Mouse (Mus musculus) MEL (cell line): Measurements from ENCODE around the gene Tspan2.

ENCODE experiments used
- CTCF ChIP-seq, 3 experiments: IDR thresholded peaks in 2 of 3; conservative IDR thresholded peaks in 1 of 3; 2 replicates each; pipeline ENCODE4 v1.5.1; 2011 to 2012; ENCODE audit warnings: low read length in 3 of 3, low read depth in 2 of 3, mild to moderate bottlenecking in 2 of 3, improper control_type of control experiment in 1 of 3, inconsistent platforms in 1 of 3, mixed read lengths in 1 of 3, moderate library complexity in 1 of 3; ENCODE audit not compliant: control insufficient read depth in 1 of 3, insufficient read depth in 1 of 3, poor library complexity in 1 of 3, severe bottlenecking in 1 of 3
- HCFC1 ChIP-seq: IDR thresholded peaks from 2 replicates; pipeline ENCODE4 v1.6.1; 2012; ENCODE audit warnings: low read depth, mild to moderate bottlenecking, inconsistent platforms, low read length, improper control_type of control experiment, moderate library complexity
- SIN3A ChIP-seq: IDR thresholded peaks from 2 replicates; pipeline ENCODE4 v1.6.1; 2012; ENCODE audit warnings: low read length, improper control_type of control experiment, inconsistent platforms
- TBP ChIP-seq: IDR thresholded peaks from 2 replicates; pipeline ENCODE4 v1.8.0; 2011; ENCODE audit warnings: low read depth, low read length, improper control_type of control experiment

DNA sequence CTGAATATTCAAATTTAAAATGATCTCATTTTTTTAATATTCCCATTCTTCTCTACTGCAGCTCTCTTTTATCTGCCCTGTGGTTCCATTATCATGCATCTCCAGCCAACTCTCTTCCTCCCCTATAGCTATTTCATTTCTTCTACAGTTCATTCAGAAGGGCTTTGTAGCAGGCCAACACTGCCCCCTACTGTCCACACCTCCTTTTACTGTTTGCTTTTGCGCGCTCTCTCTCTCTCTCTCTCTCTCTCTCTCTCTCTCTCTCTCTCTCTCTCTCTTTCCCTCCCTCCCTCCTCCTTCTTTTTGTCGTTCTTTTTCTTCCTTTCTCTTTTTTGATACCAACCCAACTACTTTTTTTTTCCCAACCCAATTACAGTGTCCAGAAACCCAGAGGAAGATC lies 69.6 kb downstream of the Tspan2 start:
- TF ChIP-seq CTCF (IDR thresholded peaks at IDR 0.05 in 2 of 3, conservative IDR thresholded peaks at IDR 0.05 in 1 of 3; ENCODE audit: control insufficient read depth in 1 of 3, insufficient read depth in 1 of 3, low read depth in 2 of 3, low read length in 3 of 3, poor library complexity in 1 of 3, severe bottlenecking in 1 of 3): peak; percentile 50 to 77 (median 74)
- no peak for TF ChIP-seq TBP
- no peak for TF ChIP-seq HCFC1
- no peak for TF ChIP-seq SIN3A
